In the genomic region with DNA sequence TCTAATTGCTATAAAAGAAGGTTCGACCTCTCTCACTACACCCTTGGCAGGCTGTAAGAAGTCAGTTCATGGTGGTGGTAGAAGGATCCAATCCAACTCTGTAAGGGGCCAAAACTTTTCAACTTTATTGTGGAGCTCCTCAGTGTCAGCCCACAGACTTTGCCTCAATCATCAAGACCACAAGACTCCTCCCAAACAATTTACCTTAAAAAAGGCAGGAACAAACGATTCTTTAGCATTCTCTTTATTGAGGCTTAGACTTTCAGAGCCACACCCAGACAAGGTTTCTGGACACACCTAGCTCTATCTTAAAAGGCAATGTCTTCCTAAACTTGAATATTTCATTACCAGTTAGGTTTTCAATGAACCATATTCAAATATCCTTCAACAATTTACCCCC, we compare ENCODE assay signal across 17 mouse cellular contexts.
"Had no signal": no experiment of that assay in that cellular context is flagged by ENCODE, and none has a peak within 500 bp of the region (broad histone marks: within the 10 kb centered on the region; RNA-seq: fewer than 3 reads in every experiment).

No protein-coding gene starts in this region.

- H3K27me3 ChIP-seq: lung, embryonic 15.5 days; megakaryocyte, embryonic 14.5 days; midbrain, embryonic 13.5 days; midbrain, embryonic 15.5 days; neural tube, embryonic 12.5 days; stomach, embryonic 15.5 days had no signal

- H3K36me3 ChIP-seq: lung, embryonic 15.5 days; midbrain, embryonic 13.5 days; midbrain, embryonic 15.5 days; neural tube, embryonic 12.5 days; stomach, embryonic 15.5 days had no signal

- H3K9me3 ChIP-seq: lung, embryonic 15.5 days; stomach, embryonic 15.5 days had no signal

- DNase-seq: lung, adult 2 months; lung, postnatal 14 days; lung, postnatal 36 days; right cerebral cortex, postnatal 14 days; thymus, adult 2 months; thymus, postnatal 25 days; thymus, postnatal 4 days had no signal

- ATAC-seq: lung, postnatal 0 days; midbrain, embryonic 13.5 days; midbrain, embryonic 15.5 days had no signal

- H3K27ac ChIP-seq: lung, embryonic 15.5 days; macrophage; midbrain, embryonic 13.5 days; midbrain, embryonic 15.5 days; neural tube, embryonic 12.5 days; stomach, embryonic 15.5 days; stomach, postnatal 0 days had no signal

- H3K4me3 ChIP-seq: lung, embryonic 15.5 days; megakaryocyte, embryonic 14.5 days; midbrain, embryonic 13.5 days; midbrain, embryonic 15.5 days; neural tube, embryonic 12.5 days; stomach, embryonic 15.5 days had no signal

- H3K4me1 ChIP-seq: lung, embryonic 15.5 days; megakaryocyte, embryonic 14.5 days; midbrain, embryonic 13.5 days; midbrain, embryonic 15.5 days; neural tube, embryonic 12.5 days; stomach, embryonic 15.5 days had no signal

- H3K4me2 ChIP-seq: lung, embryonic 15.5 days; midbrain, embryonic 11.5 days; midbrain, embryonic 13.5 days; midbrain, embryonic 15.5 days; neural tube, embryonic 12.5 days; stomach, embryonic 15.5 days had no signal

- H3K9ac ChIP-seq: lung, embryonic 15.5 days; midbrain, embryonic 13.5 days; midbrain, embryonic 15.5 days; neural tube, embryonic 12.5 days; stomach, embryonic 15.5 days had no signal
